Mouse (Mus musculus): ENCODE results near the gene Greb1. TPM values are rescaled to one million over a fixed set of nuclear protein-coding genes. Genes with fewer than 3 reads are reported as not detected.

The Greb1 gene
- polyA plus RNA-seq (2014; fragmentation: Nextera tagmentation; extraction: Ambion mirVana): 1.9 and 3.1 TPM in 2 replicates

DNA sequence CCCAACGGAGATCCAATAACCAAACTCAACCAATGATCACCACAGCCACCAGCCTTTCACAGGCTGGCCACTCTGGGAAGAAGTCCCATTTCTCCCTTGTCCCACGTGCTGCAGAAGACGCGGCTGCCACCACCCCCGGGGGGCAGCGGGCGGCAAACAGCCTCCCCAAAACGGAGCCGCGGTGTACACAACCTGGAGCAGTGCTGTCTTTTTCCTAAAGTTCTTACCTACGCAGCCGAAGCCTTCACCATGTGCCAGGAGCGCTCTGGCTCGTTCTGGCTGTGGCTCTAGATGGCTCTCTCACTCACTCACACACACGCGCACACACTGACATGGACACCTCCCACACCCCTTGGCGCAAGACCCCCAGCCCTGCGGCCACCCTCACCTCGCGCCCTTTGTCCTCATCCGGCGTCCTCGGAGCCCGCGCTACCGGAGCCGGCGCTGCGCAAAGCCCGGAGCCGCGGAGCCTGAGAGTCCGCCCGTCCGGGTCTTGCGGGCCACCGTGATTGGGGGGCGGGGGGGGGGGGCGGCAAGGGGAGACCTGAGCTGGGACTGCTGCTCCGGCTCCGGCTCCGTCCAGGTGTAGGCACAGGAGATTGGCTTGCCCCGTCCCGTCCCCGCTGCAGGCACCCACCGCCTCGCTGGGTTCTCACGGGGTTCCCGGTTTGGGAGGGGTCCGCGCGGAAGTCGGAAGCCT is at the start of gene Greb1:
Greb1 (minus strand) TSS at position 628 of the 700 bp plus-strand sequence.
- H3K9ac ChIP-seq (ENCODE audit: low read depth, low read length): peak within 1 kb of the TSS; percentile 78
- peak; percentile 70 for ATAC-seq (replicated peaks; ENCODE audit: insufficient number of reproducible peaks, low FRiP score, low TSS enrichment)
- H3K9me3 ChIP-seq (replicated peaks; ENCODE audit: control insufficient read depth, low read length): no peaks in the 10 kb centered on the region
- peak within 1 kb of the TSS; percentile 70 for H3K4me3 ChIP-seq (ENCODE audit: low read depth, low read length)
- H3K36me3 ChIP-seq (ENCODE audit: control insufficient read depth, insufficient read depth, low read length): no peaks in the 10 kb centered on the region
- no peak within 1 kb of the TSS for H3K27ac ChIP-seq (ENCODE audit: low read depth, low read length)
- under 1% methylated on average over 48 of the region's 53 CpGs for WGBS (ENCODE audit: insufficient replicate concordance)
- H3K27me3 ChIP-seq (ENCODE audit: control insufficient read depth, insufficient read depth, low read length): no peaks in the 10 kb centered on the region
- H3K4me2 ChIP-seq: peak within 1 kb of the TSS; percentile 85
- no peaks in the 10 kb centered on the region; the same call in 1 of the 2 replicates for H3K4me1 ChIP-seq (ENCODE audit: control insufficient read depth, insufficient read depth, low read length)

DNA sequence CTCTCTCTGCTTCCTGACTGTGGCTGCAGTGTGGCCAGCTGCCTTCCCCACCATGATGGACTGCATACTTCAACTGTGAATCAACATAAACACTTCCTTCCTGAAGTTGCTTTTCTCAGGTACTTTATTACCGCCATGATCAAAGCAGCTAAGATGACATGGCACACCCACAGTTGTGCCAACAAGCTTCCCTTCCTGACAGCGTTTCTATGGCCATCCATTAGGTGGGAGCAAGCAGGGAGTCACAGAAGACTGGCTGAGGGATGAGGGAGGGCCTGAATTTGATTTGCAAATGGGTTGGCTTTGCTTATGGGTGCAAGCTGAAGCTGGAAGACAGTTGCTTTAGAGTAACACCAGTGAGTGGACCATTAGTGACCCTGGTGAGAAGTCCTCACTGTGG is 49.1 kb upstream of the Greb1 start:
- Histone ChIP-seq H3K27ac (ENCODE audit: low read depth, low read length) (no peak overlapping the region), H3K36me3 (ENCODE audit: control insufficient read depth, insufficient read depth, low read length) (no peaks in the 10 kb centered on the region), H3K9me3 (replicated peaks; ENCODE audit: control insufficient read depth, low read length) (no peaks in the 10 kb centered on the region), H3K4me1 (ENCODE audit: control insufficient read depth, insufficient read depth, low read length) (peaks cover 17% of the 10 kb centered on the region), H3K4me3 (ENCODE audit: low read depth, low read length) (no peak overlapping the region), H3K27me3 (ENCODE audit: control insufficient read depth, insufficient read depth, low read length) (no peaks in the 10 kb centered on the region), H3K4me2 (no peak overlapping the region), H3K9ac (ENCODE audit: low read depth, low read length) (no peak overlapping the region)
- ATAC-seq (replicated peaks; ENCODE audit: insufficient number of reproducible peaks, low FRiP score, low TSS enrichment): no peak
- WGBS (ENCODE audit: insufficient replicate concordance): 60% methylated on average over 2 of the region's 2 CpGs

DNA sequence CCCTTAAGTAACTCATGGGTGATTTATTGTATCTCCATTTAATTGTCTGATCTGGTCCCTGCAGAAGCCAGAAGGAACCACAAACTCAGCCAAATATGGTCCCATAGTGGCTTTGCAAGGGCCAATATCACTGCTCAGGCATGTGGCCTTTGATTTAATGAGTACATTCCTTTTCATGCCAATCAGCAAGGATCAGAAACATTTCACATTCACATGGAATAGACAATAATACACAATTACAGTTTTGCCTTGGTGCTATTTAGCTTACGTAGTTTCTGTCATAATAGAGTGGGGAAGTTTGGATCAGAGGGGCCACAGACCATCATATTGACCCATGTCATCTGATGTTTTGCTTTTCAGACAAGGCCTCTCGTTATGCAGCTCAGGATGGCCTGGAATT is 47.8 kb upstream of the Greb1 start:
- H3K27ac ChIP-seq (ENCODE audit: low read depth, low read length): no peak overlapping the region
- no peaks in the 10 kb centered on the region for H3K27me3 ChIP-seq (ENCODE audit: control insufficient read depth, insufficient read depth, low read length)
- peaks cover 21% of the 10 kb centered on the region for H3K4me1 ChIP-seq (ENCODE audit: control insufficient read depth, insufficient read depth, low read length)
- no peak overlapping the region for H3K4me3 ChIP-seq (ENCODE audit: low read depth, low read length)
- H3K9me3 ChIP-seq (replicated peaks; ENCODE audit: control insufficient read depth, low read length): no peaks in the 10 kb centered on the region
- no peak overlapping the region for H3K4me2 ChIP-seq
- WGBS (ENCODE audit: insufficient replicate concordance): 72% methylated on average over 2 of the region's 2 CpGs
- H3K9ac ChIP-seq (ENCODE audit: low read depth, low read length): no peak overlapping the region
- ATAC-seq (replicated peaks; ENCODE audit: insufficient number of reproducible peaks, low FRiP score, low TSS enrichment): no peak
- no peaks in the 10 kb centered on the region for H3K36me3 ChIP-seq (ENCODE audit: control insufficient read depth, insufficient read depth, low read length)

DNA sequence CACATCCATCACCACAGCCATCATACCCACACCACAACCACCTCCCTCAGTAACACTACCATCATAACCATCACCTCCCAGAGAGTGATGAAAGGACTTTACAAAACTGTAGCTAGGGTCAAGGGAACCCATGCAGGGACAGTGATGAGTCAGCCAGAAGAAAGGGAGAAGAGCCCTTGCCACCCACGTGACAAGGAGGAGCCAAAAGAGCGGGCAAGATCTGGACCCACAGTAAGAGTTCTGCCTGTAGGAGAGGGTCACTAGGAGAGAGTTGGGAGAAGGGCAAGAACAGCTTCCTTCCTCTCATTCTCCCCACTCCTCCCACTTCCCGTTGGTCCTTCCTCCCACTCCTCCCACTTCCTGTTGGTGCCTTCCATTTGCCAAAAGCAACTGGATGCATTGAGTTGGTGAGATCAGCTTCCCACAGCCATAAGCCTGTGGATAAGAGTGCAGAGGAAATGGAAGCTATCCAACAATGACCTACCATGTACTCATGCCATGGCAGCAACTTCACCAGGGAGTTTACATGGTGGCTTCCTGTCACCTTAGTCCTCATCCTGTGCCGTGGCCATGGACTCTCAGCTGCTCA is 46.6 kb upstream of the Greb1 start:
- WGBS (ENCODE audit: insufficient replicate concordance): 59% methylated on average over 4 of the region's 4 CpGs
- ATAC-seq (replicated peaks; ENCODE audit: insufficient number of reproducible peaks, low FRiP score, low TSS enrichment): no peak
- Histone ChIP-seq H3K27me3 (ENCODE audit: control insufficient read depth, insufficient read depth, low read length) (no peaks in the 10 kb centered on the region), H3K27ac (ENCODE audit: low read depth, low read length) (no peak overlapping the region), H3K4me2 (no peak overlapping the region), H3K9ac (ENCODE audit: low read depth, low read length) (no peak overlapping the region), H3K9me3 (replicated peaks; ENCODE audit: control insufficient read depth, low read length) (no peaks in the 10 kb centered on the region), H3K36me3 (ENCODE audit: control insufficient read depth, insufficient read depth, low read length) (no peaks in the 10 kb centered on the region), H3K4me1 (ENCODE audit: control insufficient read depth, insufficient read depth, low read length) (peaks cover 21% of the 10 kb centered on the region), H3K4me3 (ENCODE audit: low read depth, low read length) (no peak overlapping the region)

DNA sequence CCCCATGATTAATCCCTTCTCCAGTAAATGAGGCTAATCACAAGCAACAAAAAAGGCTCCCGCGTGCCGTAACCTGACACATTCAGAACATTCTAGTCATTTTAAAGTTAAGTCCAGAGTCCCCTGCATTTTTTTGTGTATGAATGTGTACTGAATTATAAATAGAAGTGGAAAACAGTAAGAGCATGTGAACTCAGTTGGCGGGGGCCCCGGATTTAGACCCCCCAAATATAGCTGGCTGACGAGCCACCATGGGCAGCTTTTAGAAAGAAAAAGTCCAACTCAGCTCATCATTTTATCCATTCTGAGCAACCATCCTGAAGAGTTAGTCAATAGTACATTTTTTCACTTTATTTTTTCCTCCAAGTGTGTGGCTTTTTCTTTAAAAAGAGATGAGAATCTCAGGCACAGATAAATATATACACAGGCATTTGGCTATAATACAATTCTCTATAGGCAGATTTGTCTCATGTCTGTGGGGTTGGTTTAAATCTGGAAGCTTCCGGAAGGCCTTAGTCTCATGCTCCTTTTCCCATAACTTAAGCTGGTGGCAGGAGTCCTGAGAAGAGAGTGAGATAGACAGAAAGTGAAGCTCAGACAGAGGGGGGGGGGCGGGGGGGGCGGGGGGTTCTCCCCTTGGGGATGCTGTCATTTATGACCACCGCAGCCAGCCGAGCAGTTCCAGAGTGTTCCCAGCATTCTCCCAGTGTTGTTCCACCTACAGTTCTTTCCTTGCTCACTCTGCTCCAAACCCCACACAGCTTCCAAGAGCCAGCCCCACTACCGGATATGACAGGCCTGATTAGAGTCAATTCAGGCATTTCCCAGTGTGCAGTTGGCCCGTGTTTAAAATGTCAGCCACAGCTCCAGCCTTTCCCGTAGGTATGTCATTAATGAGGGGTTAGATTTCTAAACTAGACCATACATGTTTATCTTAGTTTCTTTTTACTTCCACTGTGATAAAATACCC is 44.2 kb upstream of the Greb1 start:
- WGBS (ENCODE audit: insufficient replicate concordance): 51% methylated on average over 14 of the region's 14 CpGs
- Histone ChIP-seq H3K4me3 (ENCODE audit: low read depth, low read length) (no peak overlapping the region), H3K27me3 (ENCODE audit: control insufficient read depth, insufficient read depth, low read length) (no peaks in the 10 kb centered on the region), H3K4me2 (no peak overlapping the region), H3K27ac (ENCODE audit: low read depth, low read length) (peak overlapping the region; percentile 74), H3K9ac (ENCODE audit: low read depth, low read length) (no peak overlapping the region), H3K36me3 (ENCODE audit: control insufficient read depth, insufficient read depth, low read length) (no peaks in the 10 kb centered on the region), H3K4me1 (ENCODE audit: control insufficient read depth, insufficient read depth, low read length) (peaks cover 26% of the 10 kb centered on the region), H3K9me3 (replicated peaks; ENCODE audit: control insufficient read depth, low read length) (no peaks in the 10 kb centered on the region)
- 0 out of 2 replicates have a peak, but pooled peaks have one; percentile 41 for ATAC-seq (replicated peaks; ENCODE audit: insufficient number of reproducible peaks, low FRiP score, low TSS enrichment)

DNA sequence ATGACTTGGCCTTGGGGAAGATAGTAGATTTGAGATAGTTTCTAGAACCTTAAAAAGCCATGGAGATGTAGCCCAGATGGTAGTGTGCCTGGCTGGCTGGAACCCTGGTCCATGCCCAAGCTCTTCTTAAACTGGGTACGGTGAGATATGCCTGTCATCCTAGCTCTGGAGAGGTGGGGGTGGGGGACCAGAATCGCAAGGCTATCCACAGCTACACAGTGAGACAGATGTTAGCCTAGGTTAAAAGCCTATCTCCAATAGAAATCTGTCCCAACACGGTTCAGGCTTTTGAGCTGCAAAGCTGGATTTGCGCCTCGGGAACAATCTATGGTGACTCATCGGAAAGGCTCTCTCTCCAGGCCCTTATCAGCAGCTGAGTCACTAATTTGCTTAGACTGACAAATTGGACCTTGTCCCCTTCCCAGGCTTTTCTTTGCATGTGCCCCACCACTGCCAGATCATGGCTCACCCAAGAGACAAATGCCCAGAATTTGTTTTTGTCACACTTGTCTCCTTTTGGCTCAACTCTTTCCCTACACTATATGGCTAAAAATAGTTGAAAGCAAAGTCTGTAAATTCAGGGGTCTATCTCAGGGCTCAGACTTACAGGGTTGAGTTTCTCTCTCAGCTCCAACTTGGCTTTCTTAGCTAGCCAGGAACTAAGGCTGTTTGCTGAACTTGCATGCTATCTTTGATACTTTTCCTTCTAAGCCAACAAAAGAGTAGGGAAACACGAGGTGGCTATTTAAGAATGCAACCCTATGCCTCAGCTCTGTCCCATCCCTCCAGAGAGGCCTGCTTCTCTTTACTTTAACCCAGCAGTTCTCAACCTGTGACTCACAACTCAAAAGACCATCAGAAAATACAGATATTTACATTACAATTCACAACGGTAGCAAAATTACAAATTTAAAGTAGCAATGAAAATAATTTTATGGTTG is 40.4 kb upstream of the Greb1 start:
- ATAC-seq (replicated peaks; ENCODE audit: insufficient number of reproducible peaks, low FRiP score, low TSS enrichment): no peak
- 26% methylated on average over 8 of the region's 8 CpGs for WGBS (ENCODE audit: insufficient replicate concordance)
- no peaks in the 10 kb centered on the region for H3K27me3 ChIP-seq (ENCODE audit: control insufficient read depth, insufficient read depth, low read length)
- H3K27ac ChIP-seq (ENCODE audit: low read depth, low read length): peak overlapping the region; percentile 54; the same call in 1 of the 2 replicates
- H3K9me3 ChIP-seq (replicated peaks; ENCODE audit: control insufficient read depth, low read length): no peaks in the 10 kb centered on the region; the same call in 1 of the 2 replicates
- no peak overlapping the region for H3K9ac ChIP-seq (ENCODE audit: low read depth, low read length)
- no peak overlapping the region for H3K4me3 ChIP-seq (ENCODE audit: low read depth, low read length)
- no peak overlapping the region for H3K4me2 ChIP-seq
- no peaks in the 10 kb centered on the region for H3K36me3 ChIP-seq (ENCODE audit: control insufficient read depth, insufficient read depth, low read length)
- H3K4me1 ChIP-seq (ENCODE audit: control insufficient read depth, insufficient read depth, low read length): peaks cover 28% of the 10 kb centered on the region

DNA sequence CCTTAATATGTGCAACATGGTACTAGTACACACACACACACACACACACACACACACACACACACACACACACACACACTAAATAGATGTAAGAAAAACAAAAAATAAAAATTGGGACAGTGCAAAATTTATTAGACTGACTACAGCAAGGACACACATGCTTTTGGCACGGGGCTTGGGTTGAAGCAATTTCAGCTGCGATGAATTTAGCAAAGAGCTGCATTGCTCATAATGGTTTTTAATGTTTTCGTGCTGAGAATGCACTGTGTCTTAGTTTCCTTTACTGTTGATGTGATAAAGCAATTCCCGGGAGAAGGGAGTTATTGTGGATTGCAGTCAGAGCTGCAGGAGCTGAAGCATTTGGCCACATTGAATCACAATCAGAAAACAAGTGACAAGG is 37.1 kb upstream of the Greb1 start:
- no peak overlapping the region for H3K4me3 ChIP-seq (ENCODE audit: low read depth, low read length)
- ATAC-seq (replicated peaks; ENCODE audit: insufficient number of reproducible peaks, low FRiP score, low TSS enrichment): no peak
- WGBS (ENCODE audit: insufficient replicate concordance): 88% methylated on average over 4 of the region's 4 CpGs
- peaks cover 20% of the 10 kb centered on the region for H3K4me1 ChIP-seq (ENCODE audit: control insufficient read depth, insufficient read depth, low read length)
- no peak overlapping the region for H3K27ac ChIP-seq (ENCODE audit: low read depth, low read length)
- H3K4me2 ChIP-seq: no peak overlapping the region
- H3K36me3 ChIP-seq (ENCODE audit: control insufficient read depth, insufficient read depth, low read length): no peaks in the 10 kb centered on the region
- no peaks in the 10 kb centered on the region; the same call in 1 of the 2 replicates for H3K9me3 ChIP-seq (replicated peaks; ENCODE audit: control insufficient read depth, low read length)
- no peaks in the 10 kb centered on the region for H3K27me3 ChIP-seq (ENCODE audit: control insufficient read depth, insufficient read depth, low read length)
- no peak overlapping the region for H3K9ac ChIP-seq (ENCODE audit: low read depth, low read length)
